Mouse (Mus musculus) cerebellum, postnatal 36 days (tissue): ENCODE measurements around the gene Pkhd1.
"Not testable (repeated sequence)": the region's sequence is repeated elsewhere in the genome, so short reads cannot be mapped to it uniquely, and the experiment has no call there.

Source experiments
- DNase-seq, 2 experiments: peaks; one replicate each; pipeline ENCODE4 v3.0.0; 2021 to 2022; ENCODE audit warnings: mixed read lengths in 2 of 2

The Pkhd1 gene

GRCm38 (mm10) chr1:20481843-20482242 lies 136.0 kb downstream of the Pkhd1 start:
- DNase-seq = no peak

- DNase-seq = no peak
Measured at GRCm38 (mm10) chr1:20478695-20479094, 139.2 kb downstream of the Pkhd1 start.

GRCm38 (mm10) chr1:20478266-20478659 lies 139.6 kb downstream of the Pkhd1 start:
- no peak for DNase-seq

- DNase-seq = peak; percentile 33 to 39
Measured at GRCm38 (mm10) chr1:20477561-20478265, 140.2 kb downstream of the Pkhd1 start.

- no peak for DNase-seq
Measured at GRCm38 (mm10) chr1:20470770-20471169, 147.1 kb downstream of the Pkhd1 start.

- no peak for DNase-seq
Measured at GRCm38 (mm10) chr1:20470317-20470716, 147.5 kb downstream of the Pkhd1 start.

- no peak for DNase-seq
Measured at GRCm38 (mm10) chr1:20466481-20466880, 151.4 kb downstream of the Pkhd1 start.

GRCm38 (mm10) chr1:20454621-20455020 lies 163.2 kb downstream of the Pkhd1 start:
- no peak for DNase-seq

GRCm38 (mm10) chr1:20450074-20450473 lies 167.8 kb downstream of the Pkhd1 start:
- DNase-seq = peak; percentile 5 to 9

- DNase-seq = not testable (repeated sequence)
Measured at GRCm38 (mm10) chr1:20432026-20432425, 185.8 kb downstream of the Pkhd1 start.

- DNase-seq = no peak
Measured at GRCm38 (mm10) chr1:20429056-20429394, 188.8 kb downstream of the Pkhd1 start.

- DNase-seq = no peak
Measured at GRCm38 (mm10) chr1:20428370-20429055, 189.4 kb downstream of the Pkhd1 start.

- DNase-seq = no peak
Measured at GRCm38 (mm10) chr1:20409411-20409967, 208.4 kb downstream of the Pkhd1 start.

GRCm38 (mm10) chr1:20398319-20398718 lies 219.5 kb downstream of the Pkhd1 start:
- DNase-seq = no peak

- DNase-seq = no peak
Measured at GRCm38 (mm10) chr1:20364437-20364836, 253.4 kb downstream of the Pkhd1 start.

GRCm38 (mm10) chr1:20344651-20345050 lies 273.2 kb downstream of the Pkhd1 start:
- no peak for DNase-seq

GRCm38 (mm10) chr1:20311485-20311884 lies 306.4 kb downstream of the Pkhd1 start:
- DNase-seq = peak; percentile 30 to 50

GRCm38 (mm10) chr1:20310925-20311324 lies 306.9 kb downstream of the Pkhd1 start:
- no peak for DNase-seq

GRCm38 (mm10) chr1:20306116-20306515 lies 311.7 kb downstream of the Pkhd1 start:
- DNase-seq = no peak

- DNase-seq = no peak
Measured at GRCm38 (mm10) chr1:20302943-20303578, 314.8 kb downstream of the Pkhd1 start.

GRCm38 (mm10) chr1:20302187-20302942 lies 315.5 kb downstream of the Pkhd1 start:
- no peak for DNase-seq

GRCm38 (mm10) chr1:20301631-20302030 lies 316.2 kb downstream of the Pkhd1 start:
- no peak for DNase-seq

GRCm38 (mm10) chr1:20288696-20289095 lies 329.2 kb downstream of the Pkhd1 start:
- DNase-seq = no peak
